Mouse (Mus musculus) midbrain, embryonic 14.5 days (tissue): ENCODE measurements around the gene Lclat1. TPM values are rescaled to one million over a fixed set of nuclear protein-coding genes. Genes with fewer than 3 reads are reported as not detected.

ENCODE experiments used
- ATAC-seq: fragments of 200-750 bp; cut with Nextera tagmentation; 2 replicates; pipeline ENCODE4 v1.8.0; 2017; ENCODE audit warnings: moderate number of reproducible peaks, moderate library complexity; ENCODE audit not compliant: low FRiP score, low TSS enrichment
- DNase-seq: peaks from one replicate; pipeline ENCODE4 v3.0.0-alpha.2; 2015
- H3K27ac ChIP-seq: fragments of 300-500 bp; sonication (generic); replicated peaks from 2 replicates; pipeline ENCODE4 v1.5.1; 2014; ENCODE audit warnings: mild to moderate bottlenecking, low read depth, low read length, moderate library complexity
- H3K27me3 ChIP-seq: fragments of 300-500 bp; sonication (generic); 2 replicates; pipeline ENCODE4 v1.6.1; 2014; ENCODE audit warnings: low read length, control low read depth, mixed read lengths; ENCODE audit not compliant: control insufficient read depth, insufficient read depth
- H3K36me3 ChIP-seq: fragments of 300-500 bp; sonication (generic); 2 replicates; pipeline ENCODE4 v1.6.1; 2014; ENCODE audit warnings: low read length, control low read depth; ENCODE audit not compliant: control insufficient read depth, insufficient read depth
- H3K4me1 ChIP-seq: fragments of 300-500 bp; sonication (generic); 2 replicates; pipeline ENCODE4 v1.6.1; 2014; ENCODE audit warnings: mild to moderate bottlenecking, antibody characterized with exemption, low read length, control low read depth; ENCODE audit not compliant: control insufficient read depth, insufficient read depth
- H3K4me2 ChIP-seq: fragments of 300-500 bp; sonication (generic); 2 replicates; pipeline ENCODE4 v1.6.1; 2014; ENCODE audit warnings: mild to moderate bottlenecking, low read length, moderate library complexity
- H3K4me3 ChIP-seq: fragments of 300-500 bp; sonication (generic); replicated peaks from 2 replicates; pipeline ENCODE4 v1.5.1; 2014; ENCODE audit warnings: low read depth, low read length
- H3K9ac ChIP-seq: fragments of 300-500 bp; sonication (generic); replicated peaks from 2 replicates; pipeline ENCODE4 v1.6.1; 2014; ENCODE audit warnings: mild to moderate bottlenecking, low read length, moderate library complexity
- H3K9me3 ChIP-seq: fragments of 300-500 bp; sonication (generic); 2 replicates; pipeline ENCODE4 v1.6.1; 2016; ENCODE audit warnings: low read length, control low read depth, mixed read lengths; ENCODE audit not compliant: control insufficient read depth
- WGBS: fragments of 180-500 bp; shearing (Covaris S2); extraction: QIAGEN DNeasy Blood & Tissue Kit; methylation state at CpG from one replicate; pipeline ENCODE4 v1.1.7; 2014; 5-methylcytosine and 5-hydroxymethylcytosine counted together
- polyA plus RNA-seq: library from polyadenylated mRNA; unstranded; fragments of >200 nt; fragmentation: Nextera tagmentation; extraction: Ambion mirVana; gene quantifications from 2 replicates; pipeline ENCODE4 v1.2.1, GENCODE M21; 2014

Gene Lclat1
- polyA plus RNA-seq, 1 experiment from 2014 or later = 16.9 TPM

- Histone ChIP-seq H3K27me3 (no peaks in the 10 kb centered on the region), H3K4me3 (no peak overlapping the region), H3K27ac (no peak overlapping the region), H3K9ac (no peak overlapping the region), H3K4me1 (no peaks in the 10 kb centered on the region), H3K9me3 (no peaks in the 10 kb centered on the region), H3K4me2 (no peak overlapping the region), H3K36me3 (no peaks in the 10 kb centered on the region)
- DNase-seq (no peak), ATAC-seq (no peak)
- WGBS = 75% methylated on average over 1 of the region's 1 CpGs
These were observed 9.1 kb upstream of the Lclat1 start for GRCm38 (mm10) chr17:73098636-73099035.

DNA sequence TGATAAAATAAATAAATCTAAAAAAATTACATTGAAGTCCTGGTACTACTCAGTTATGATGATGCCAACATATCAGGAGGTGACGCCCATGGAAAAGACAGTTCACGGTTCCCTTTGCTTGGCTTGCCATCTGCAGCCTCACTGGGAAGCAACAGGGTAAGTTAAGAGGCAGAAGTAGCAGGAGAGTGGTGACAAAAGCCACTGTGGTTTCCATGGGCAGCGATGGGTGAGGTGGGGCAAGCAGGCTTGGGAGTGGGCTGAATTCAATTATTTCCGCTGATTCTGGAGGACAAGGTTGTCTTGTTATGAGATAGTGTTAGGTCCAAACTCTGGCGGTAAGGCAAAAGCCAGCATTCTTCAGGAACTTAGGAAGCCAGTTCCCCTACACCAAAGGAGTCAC, 7.4 kb upstream of the Lclat1 start:
- no peak overlapping the region for H3K4me3 ChIP-seq
- no peaks in the 10 kb centered on the region for H3K27me3 ChIP-seq
- DNase-seq (no peak), ATAC-seq (no peak)
- no peak overlapping the region for H3K4me2 ChIP-seq
- no peaks in the 10 kb centered on the region for H3K9me3 ChIP-seq
- no peak overlapping the region for H3K9ac ChIP-seq
- H3K4me1 ChIP-seq = no peaks in the 10 kb centered on the region
- H3K27ac ChIP-seq = no peak overlapping the region
- WGBS = 95% methylated on average over 5 of the region's 5 CpGs
- H3K36me3 ChIP-seq = no peaks in the 10 kb centered on the region

GRCm38 (mm10) chr17:73102538-73102937, 5.2 kb upstream of the Lclat1 start:
- ATAC-seq = no peak
- Histone ChIP-seq H3K4me1 (0 out of 2 replicates have a peak, but pooled peaks cover 4% of the 10 kb centered on the region), H3K4me2 (no peak overlapping the region), H3K4me3 (no peak overlapping the region), H3K27me3 (no peaks in the 10 kb centered on the region), H3K27ac (no peak overlapping the region), H3K9ac (no peak overlapping the region), H3K9me3 (no peaks in the 10 kb centered on the region), H3K36me3 (no peaks in the 10 kb centered on the region)
- WGBS = 87% methylated on average over 4 of the region's 4 CpGs
- DNase-seq = no peak

- peak overlapping the region; percentile 64; the same call in 1 of the 2 replicates for H3K27ac ChIP-seq
- H3K9me3 ChIP-seq = no peaks in the 10 kb centered on the region
- no peaks in the 10 kb centered on the region for H3K36me3 ChIP-seq
- 9% methylated on average over 35 of the region's 35 CpGs for WGBS
- ATAC-seq (peak; percentile 70), DNase-seq (no peak)
- peak overlapping the region; percentile 87 for H3K9ac ChIP-seq
- H3K27me3 ChIP-seq = no peaks in the 10 kb centered on the region
- H3K4me1 ChIP-seq = 0 out of 2 replicates have a peak, but pooled peaks cover 9% of the 10 kb centered on the region
- peak overlapping the region; percentile 94 for H3K4me2 ChIP-seq
- peak overlapping the region; percentile 88 for H3K4me3 ChIP-seq
These were observed 544 bp downstream of the Lclat1 start for GRCm38 (mm10) chr17:73108170-73108887.

DNA sequence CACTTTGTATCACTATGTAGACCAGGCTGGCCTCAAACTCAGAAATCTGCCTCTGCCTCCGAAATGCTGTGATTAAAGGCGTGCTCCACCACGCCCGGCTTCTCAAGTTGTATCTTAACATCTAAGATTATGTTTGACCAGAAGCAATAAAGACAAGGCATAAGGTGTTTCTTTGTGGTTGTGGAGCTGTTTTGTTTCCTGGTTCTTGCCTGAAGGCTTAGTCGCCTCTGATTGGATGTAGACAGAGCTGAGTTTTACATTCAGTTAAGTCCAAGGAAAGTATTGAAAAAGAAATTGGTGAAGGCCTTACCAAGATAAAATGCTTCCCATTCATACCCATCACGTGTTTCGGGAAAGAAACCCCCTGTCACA, 1.1 kb downstream of the Lclat1 start:
- Histone ChIP-seq H3K4me2 (peak overlapping the region; percentile 94), H3K27me3 (no peaks in the 10 kb centered on the region), H3K9me3 (no peaks in the 10 kb centered on the region), H3K4me1 (0 out of 2 replicates have a peak, but pooled peaks cover 9% of the 10 kb centered on the region), H3K36me3 (no peaks in the 10 kb centered on the region), H3K4me3 (peak overlapping the region; percentile 88), H3K27ac (no peak overlapping the region), H3K9ac (no peak overlapping the region)
- ATAC-seq (no peak), DNase-seq (no peak)
- 85% methylated on average over 7 of the region's 7 CpGs for WGBS

GRCm38 (mm10) chr17:73112128-73112527, 4.3 kb downstream of the Lclat1 start:
- Histone ChIP-seq H3K4me3 (no peak overlapping the region), H3K9ac (no peak overlapping the region), H3K27ac (no peak overlapping the region), H3K4me1 (0 out of 2 replicates have a peak, but pooled peaks cover 9% of the 10 kb centered on the region), H3K36me3 (no peaks in the 10 kb centered on the region), H3K4me2 (no peak overlapping the region), H3K27me3 (no peaks in the 10 kb centered on the region), H3K9me3 (no peaks in the 10 kb centered on the region)
- 77% methylated on average over 7 of the region's 7 CpGs for WGBS
- DNase-seq (no peak), ATAC-seq (no peak)

DNA sequence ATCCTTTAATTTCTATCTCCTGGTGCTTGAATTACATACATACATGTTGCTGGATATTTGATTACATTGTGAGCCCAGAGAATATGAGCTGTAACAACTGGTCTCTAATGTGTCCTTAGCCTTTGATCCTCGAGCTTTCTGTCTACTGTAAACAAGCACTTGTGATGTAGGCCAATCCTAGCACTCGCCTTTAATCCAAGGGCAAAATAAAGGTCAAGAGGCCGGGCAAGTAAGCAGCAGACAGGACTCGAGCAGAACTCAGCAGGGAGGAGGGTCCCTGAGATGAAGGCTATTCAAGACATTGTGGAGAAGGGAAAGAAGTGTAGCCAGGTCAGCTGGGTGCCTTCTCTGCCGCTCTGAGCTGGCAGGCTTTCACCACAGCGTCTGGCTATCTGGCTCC, 4.8 kb downstream of the Lclat1 start:
- no peak for DNase-seq
- ATAC-seq = no peak
- H3K4me2 ChIP-seq = no peak overlapping the region
- H3K36me3 ChIP-seq = no peaks in the 10 kb centered on the region
- no peaks in the 10 kb centered on the region for H3K27me3 ChIP-seq
- H3K4me1 ChIP-seq = 0 out of 2 replicates have a peak, but pooled peaks cover 5% of the 10 kb centered on the region
- H3K4me3 ChIP-seq = no peak overlapping the region
- 14% methylated on average over 6 of the region's 6 CpGs for WGBS
- H3K27ac ChIP-seq = no peak overlapping the region
- no peaks in the 10 kb centered on the region for H3K9me3 ChIP-seq
- H3K9ac ChIP-seq = no peak overlapping the region

DNA sequence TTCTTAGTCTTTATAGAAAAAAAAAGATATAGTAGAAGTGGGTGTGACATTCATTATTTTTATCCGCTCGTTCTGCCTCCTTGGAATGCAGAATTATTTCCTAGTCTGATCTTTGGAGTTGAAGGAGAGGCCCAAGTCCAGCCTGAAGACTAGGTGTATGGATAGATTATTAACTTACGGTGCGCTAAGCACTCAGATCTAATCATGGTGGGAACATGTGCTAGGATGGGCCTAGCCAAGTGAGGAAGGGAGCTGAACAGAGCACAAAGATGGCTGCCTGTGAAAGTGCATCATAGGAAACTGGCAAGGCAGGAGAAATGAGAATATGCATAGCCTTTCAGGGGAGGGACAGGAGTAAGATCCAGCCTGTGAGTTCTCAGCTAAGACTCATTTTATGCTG, 5.4 kb downstream of the Lclat1 start:
- H3K27me3 ChIP-seq = no peaks in the 10 kb centered on the region
- no peak overlapping the region for H3K27ac ChIP-seq
- no peak overlapping the region for H3K4me2 ChIP-seq
- 96% methylated on average over 4 of the region's 4 CpGs for WGBS
- H3K9ac ChIP-seq = no peak overlapping the region
- H3K4me3 ChIP-seq = no peak overlapping the region
- DNase-seq (no peak), ATAC-seq (no peak)
- no peaks in the 10 kb centered on the region for H3K9me3 ChIP-seq
- H3K36me3 ChIP-seq = no peaks in the 10 kb centered on the region
- H3K4me1 ChIP-seq = 0 out of 2 replicates have a peak, but pooled peaks cover 5% of the 10 kb centered on the region

DNA sequence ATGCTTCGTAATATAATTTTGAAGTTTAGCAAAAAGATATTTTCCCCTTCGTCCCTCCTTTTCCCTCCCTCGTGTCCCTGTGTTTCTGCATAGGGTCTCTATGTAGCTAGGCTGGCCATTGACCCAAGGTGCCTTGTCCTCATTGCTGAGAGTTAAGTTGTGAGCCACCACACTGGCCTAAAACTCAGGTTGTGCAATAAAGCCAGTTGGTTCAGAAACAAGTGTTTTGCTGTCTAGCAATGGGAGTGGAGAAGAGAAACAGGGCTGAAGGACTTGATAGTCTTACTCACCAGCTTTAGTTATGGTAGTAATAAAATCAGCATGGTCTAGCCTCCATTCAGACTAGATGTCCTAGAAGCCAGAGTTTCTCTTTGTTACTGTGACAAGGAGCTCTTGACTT, 10.3 kb downstream of the Lclat1 start:
- no peak overlapping the region for H3K27ac ChIP-seq
- H3K9me3 ChIP-seq = no peaks in the 10 kb centered on the region
- H3K27me3 ChIP-seq = no peaks in the 10 kb centered on the region
- no peak overlapping the region for H3K4me3 ChIP-seq
- no peaks in the 10 kb centered on the region for H3K4me1 ChIP-seq
- H3K4me2 ChIP-seq = no peak overlapping the region
- H3K9ac ChIP-seq = no peak overlapping the region
- no peaks in the 10 kb centered on the region for H3K36me3 ChIP-seq
- no peak for DNase-seq
- no peak for ATAC-seq
- WGBS = 98% methylated on average over 3 of the region's 3 CpGs
